Mouse (Mus musculus) heart, adult 2 months (tissue): ENCODE data around the gene 9330161L09Rik.

Experiments used
- CTCF ChIP-seq: fragments of 200-600 bp; IDR thresholded peaks from 2 replicates; pipeline ENCODE4 v1.8.1; 2022; ENCODE audit warnings: antibody characterized with exemption, mild to moderate bottlenecking, moderate library complexity
- EP300 ChIP-seq: fragments of 200-500 bp; IDR thresholded peaks from 2 replicates; pipeline ENCODE4 v1.6.1; 2011; ENCODE audit warnings: low read depth, low read length, control low read depth; ENCODE audit not compliant: insufficient read depth
- POLR2A ChIP-seq: fragments of 200-500 bp; IDR thresholded peaks from 2 replicates; pipeline ENCODE4 v1.6.1; 2011; ENCODE audit warnings: mild to moderate bottlenecking, low read depth, low read length, control low read depth; ENCODE audit not compliant: insufficient read depth

DNA sequence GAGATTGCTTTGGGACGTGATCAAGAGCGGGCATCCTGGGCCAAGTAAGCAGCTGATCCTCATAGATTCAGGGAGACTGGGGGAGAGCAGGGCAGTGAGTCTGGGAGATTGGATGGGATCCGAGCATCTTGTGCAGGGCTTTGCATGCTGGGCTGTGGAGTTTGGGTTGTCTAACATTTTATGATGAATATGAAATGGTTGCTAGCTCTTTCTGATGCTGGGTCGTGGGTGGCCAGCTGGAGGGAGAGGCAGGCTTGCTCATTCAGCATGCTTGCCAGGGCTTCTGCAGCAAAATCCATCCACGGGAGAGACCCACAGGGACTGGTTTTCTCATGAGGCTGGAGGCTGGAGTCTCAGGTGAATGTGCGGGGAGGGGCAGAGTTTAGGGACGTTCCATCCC, 16.5 kb downstream of the 9330161L09Rik start:
- TF ChIP-seq CTCF (no peak), POLR2A (no peak), EP300 (no peak)
